Comparison of ENCODE assay signal across 11 mouse cellular contexts in genomic region chr4:100527086-100527485, GRCm38 (mm10). TPM values are rescaled to one million over a fixed set of nuclear protein-coding genes. Genes with fewer than 3 reads are reported as not detected.
A peak's percentile ranks its signal among the peaks of the same experiment; 100 is the strongest.
DNase-seq lines count a peak whose midpoint lies in the region; ATAC-seq and TF ChIP-seq lines count a peak whose summit lies in the region.
"Had no signal": no experiment of that assay in that cellular context is flagged by ENCODE, and none has a peak within 500 bp of the region (broad histone marks: within the 10 kb centered on the region; RNA-seq: fewer than 3 reads in every experiment).

No protein-coding gene starts in this region.

- DNase-seq in lung, embryonic 14.5 days = no peak
- DNase-seq in lung, postnatal 36 days = no peak
- no peak for DNase-seq in layer of hippocampus, adult 8-10 months (ENCODE audit: low spot score in 2 of 2)
- DNase-seq in left cerebral cortex, adult 8-10 months (ENCODE audit: low spot score in 2 of 2) = no peak
- DNase-seq: adrenal gland, postnatal 36 days; kidney, adult 18-20 months had no signal

- peak; percentile 63 for ATAC-seq in lung, embryonic 14.5 days (ENCODE audit: insufficient read depth)
- ATAC-seq in forebrain, embryonic 16.5 days = peak; percentile 18; the same call in 1 of the 2 replicates
- peak; percentile 52; the same call in 1 of the 2 replicates for ATAC-seq in limb, embryonic 12.5 days (ENCODE audit: insufficient number of reproducible peaks, insufficient read depth, low FRiP score, low TSS enrichment, low read depth)
- no peak for ATAC-seq in stomach, embryonic 16.5 days (ENCODE audit: insufficient read depth, low FRiP score)

- WGBS in lung, embryonic 14.5 days = 9% methylated on average over 3 of the region's 3 CpGs
- WGBS in forebrain, embryonic 16.5 days = 16% methylated on average over 3 of the region's 3 CpGs
- WGBS in limb, embryonic 12.5 days = 6% methylated on average over 3 of the region's 3 CpGs
- 13% methylated on average over 3 of the region's 3 CpGs for WGBS in stomach, embryonic 16.5 days

- peaks cover 7% of the 10 kb centered on the region; the same call in 1 of the 2 replicates for H3K4me1 ChIP-seq in lung, embryonic 14.5 days (ENCODE audit: insufficient read depth)
- peaks cover 11% of the 10 kb centered on the region; the same call in 1 of the 2 replicates for H3K4me1 ChIP-seq in forebrain, embryonic 16.5 days (replicated peaks; ENCODE audit: control insufficient read depth, insufficient read depth, low read length)
- peaks cover 39% of the 10 kb centered on the region for H3K4me1 ChIP-seq in limb, embryonic 12.5 days (replicated peaks)
- peaks cover 9% of the 10 kb centered on the region; the same call in 1 of the 2 replicates for H3K4me1 ChIP-seq in stomach, embryonic 16.5 days (ENCODE audit: control insufficient read depth, insufficient read depth, low read length)

- peak overlapping the region; percentile 13; the same call in 1 of the 2 replicates for H3K9ac ChIP-seq in lung, embryonic 14.5 days
- H3K9ac ChIP-seq in forebrain, embryonic 16.5 days (replicated peaks; ENCODE audit: low read depth, low read length) = no peak overlapping the region
- no peak overlapping the region for H3K9ac ChIP-seq in limb, embryonic 12.5 days (replicated peaks)
- no peak overlapping the region; the same call in 1 of the 2 replicates for H3K9ac ChIP-seq in stomach, embryonic 16.5 days (ENCODE audit: low read length)
- H3K9ac ChIP-seq: liver, embryonic 14.5 days had no signal

- no peaks in the 10 kb centered on the region for H3K36me3 ChIP-seq in lung, embryonic 14.5 days (ENCODE audit: insufficient read depth)
- no peaks in the 10 kb centered on the region for H3K36me3 ChIP-seq in forebrain, embryonic 16.5 days (ENCODE audit: control insufficient read depth, insufficient read depth)
- H3K36me3 ChIP-seq in limb, embryonic 12.5 days = no peaks in the 10 kb centered on the region
- H3K36me3 ChIP-seq in stomach, embryonic 16.5 days (ENCODE audit: control insufficient read depth, insufficient read depth, low read length) = no peaks in the 10 kb centered on the region

- no peaks in the 10 kb centered on the region for H3K9me3 ChIP-seq in lung, embryonic 14.5 days (ENCODE audit: low read depth, low read length)
- H3K9me3 ChIP-seq in forebrain, embryonic 16.5 days (ENCODE audit: control insufficient read depth, low read length) = no peaks in the 10 kb centered on the region
- H3K9me3 ChIP-seq in limb, embryonic 12.5 days = no peaks in the 10 kb centered on the region
- no peaks in the 10 kb centered on the region for H3K9me3 ChIP-seq in stomach, embryonic 16.5 days (replicated peaks; ENCODE audit: control insufficient read depth, low read length)

- peak overlapping the region; percentile 32; the same call in 1 of the 2 replicates for H3K27ac ChIP-seq in lung, embryonic 14.5 days (ENCODE audit: low read depth)
- no peak overlapping the region for H3K27ac ChIP-seq in forebrain, embryonic 16.5 days (ENCODE audit: low read length)
- H3K27ac ChIP-seq in limb, embryonic 12.5 days = peak overlapping the region; percentile 85
- H3K27ac ChIP-seq in stomach, embryonic 16.5 days (ENCODE audit: low read length) = no peak overlapping the region
- H3K27ac ChIP-seq: liver, embryonic 14.5 days had no signal

- no peak overlapping the region for H3K4me3 ChIP-seq in lung, embryonic 14.5 days (ENCODE audit: low read depth, low read length)
- no peak overlapping the region; the same call in 1 of the 2 replicates for H3K4me3 ChIP-seq in forebrain, embryonic 16.5 days (replicated peaks; ENCODE audit: low read length)
- 0 out of 2 replicates have a peak overlapping the region, but pooled peaks have one; percentile 29 for H3K4me3 ChIP-seq in limb, embryonic 12.5 days (replicated peaks)
- no peak overlapping the region for H3K4me3 ChIP-seq in stomach, embryonic 16.5 days (replicated peaks; ENCODE audit: low read length)

- peak overlapping the region; percentile 61 for H3K4me2 ChIP-seq in lung, embryonic 14.5 days
- H3K4me2 ChIP-seq in forebrain, embryonic 16.5 days (ENCODE audit: low read length) = peak overlapping the region; percentile 41
- H3K4me2 ChIP-seq in limb, embryonic 12.5 days = peak overlapping the region; percentile 55
- peak overlapping the region; percentile 50; the same call in 1 of the 2 replicates for H3K4me2 ChIP-seq in stomach, embryonic 16.5 days (ENCODE audit: low read depth, low read length)

- H3K27me3 ChIP-seq in lung, embryonic 14.5 days (ENCODE audit: insufficient read depth, low read length) = no peaks in the 10 kb centered on the region
- 0 out of 2 replicates have a peak, but pooled peaks cover 3% of the 10 kb centered on the region for H3K27me3 ChIP-seq in forebrain, embryonic 16.5 days (replicated peaks; ENCODE audit: control insufficient read depth, insufficient read depth, low read length)
- H3K27me3 ChIP-seq in limb, embryonic 12.5 days = peaks cover 6% of the 10 kb centered on the region; the same call in 1 of the 2 replicates
- no peaks in the 10 kb centered on the region for H3K27me3 ChIP-seq in stomach, embryonic 16.5 days (ENCODE audit: control insufficient read depth, insufficient read depth, low read length)

- no peak for TF ChIP-seq CTCF in lung, embryonic 14.5 days (IDR thresholded peaks at IDR 0.05; ENCODE audit: low read depth)

RNA-seq across cellular contexts. Expression of gene Ube2u, which starts 48.4 kb away (rescaled TPM):
- polyA plus RNA-seq in lung, embryonic 14.5 days (2014; fragmentation: Nextera tagmentation; extraction: Ambion mirVana) = 0.22 and 0.42 TPM in 2 replicates
- polyA plus RNA-seq in forebrain, embryonic 16.5 days (2015; fragmentation: Nextera tagmentation; extraction: Ambion mirVana) = 0.17 and 0.27 TPM in 2 replicates
- polyA plus RNA-seq in limb, embryonic 12.5 days (2016; fragmentation: Nextera tagmentation; extraction: Ambion mirVana) = 0.19 and 0.48 TPM in 2 replicates
- polyA plus RNA-seq in stomach, embryonic 16.5 days (2015; fragmentation: Nextera tagmentation; extraction: Ambion mirVana) = 0.12 and 0.44 TPM in 2 replicates
- not detected for total RNA-seq in layer of hippocampus, adult 8-10 months (2022)
- total RNA-seq in left cerebral cortex, adult 8-10 months (2022) = under 1 TPM in 1 of 4 experiments, not detected in 3; 0.25 TPM
- total RNA-seq: MEL had no signal

Comparison
In these comparisons a context has a peak if more than half of its experiments do, and no peak if none do; other contexts are left out.
1. H3K27ac ChIP-seq: peak in lung, embryonic 14.5 days (single experiment) and limb, embryonic 12.5 days (single experiment); none in forebrain, embryonic 16.5 days (single experiment) and stomach, embryonic 16.5 days (single experiment).
2. Peak in every context shown above with its lines, with median percentiles within 50 percentile points of each other: H3K4me2 ChIP-seq.